Mouse (Mus musculus) kidney, adult 2 months (tissue): ENCODE results near the gene Pank1.

Experiments used
- CTCF ChIP-seq: fragments of 200-500 bp; conservative IDR thresholded peaks from 2 replicates; pipeline ENCODE4 v1.5.1; 2011; ENCODE audit warnings: low read depth, mild to moderate bottlenecking, control low read depth, low read length, moderate library complexity, mixed read lengths; ENCODE audit not compliant: insufficient read depth, insufficient read length
- POLR2A ChIP-seq: fragments of 200-500 bp; IDR thresholded peaks from one replicate; pipeline ENCODE4 v1.6.1; 2011; ENCODE audit warnings: low read depth, low read length, control low read depth

DNA sequence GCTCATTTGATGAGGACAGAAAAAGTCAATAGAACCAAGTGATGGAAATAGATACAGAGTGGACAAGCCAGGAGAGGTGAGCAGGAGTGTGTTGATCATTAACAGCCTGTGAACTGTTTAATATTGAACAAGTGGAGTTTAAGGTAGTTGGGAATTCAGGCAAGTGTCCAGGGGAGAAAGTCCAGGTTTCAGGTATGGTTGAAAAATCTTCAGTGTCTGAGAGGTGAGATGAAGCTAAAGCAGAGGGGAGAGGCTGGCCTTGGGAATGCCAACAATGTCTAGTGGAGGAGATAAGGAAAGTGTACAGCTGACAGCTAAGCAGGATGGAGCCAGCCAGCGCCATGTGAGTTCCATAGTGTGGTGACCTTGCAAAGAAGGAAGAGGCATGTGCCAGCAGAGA lies 120.5 kb downstream of the Pank1 start:
- no peak for TF ChIP-seq POLR2A
- TF ChIP-seq CTCF: no peak
